8 mouse cellular contexts compared by ENCODE assay signal in genomic region chr7:70350781-70351551, GRCm38 (mm10). TPM values are rescaled to one million over a fixed set of nuclear protein-coding genes. Genes with fewer than 3 reads are reported as not detected.
DNase-seq lines count a peak whose midpoint lies in the region; ATAC-seq lines count a peak whose summit lies in the region.

No protein-coding gene starts in this region.

- peak overlapping the region; percentile 95 for H3K9ac ChIP-seq in limb, embryonic 12.5 days (replicated peaks)
- peak overlapping the region; percentile 79 for H3K9ac ChIP-seq in midbrain, embryonic 14.5 days (replicated peaks; ENCODE audit: low read length)

- H3K36me3 ChIP-seq in embryonic facial prominence, embryonic 10.5 days (replicated peaks): peaks cover 44% of the 10 kb centered on the region
- peaks cover 8% of the 10 kb centered on the region; the same call in 1 of the 2 replicates for H3K36me3 ChIP-seq in limb, embryonic 12.5 days
- H3K36me3 ChIP-seq in midbrain, embryonic 14.5 days (ENCODE audit: control insufficient read depth, insufficient read depth, low read length): 0 out of 2 replicates have a peak, but pooled peaks cover 4% of the 10 kb centered on the region

- H3K9me3 ChIP-seq in embryonic facial prominence, embryonic 10.5 days: no peaks in the 10 kb centered on the region
- H3K9me3 ChIP-seq in limb, embryonic 12.5 days: no peaks in the 10 kb centered on the region
- H3K9me3 ChIP-seq in midbrain, embryonic 14.5 days (ENCODE audit: control insufficient read depth, low read length): no peaks in the 10 kb centered on the region

- DNase-seq in layer of hippocampus, postnatal 10 days (ENCODE audit: low spot score in 2 of 2): peak; percentile 51 to 72
- no peak for DNase-seq in layer of hippocampus, postnatal 36 days
- peak; percentile 87 for DNase-seq in embryonic facial prominence, embryonic 10.5 days (ENCODE audit: low spot score)
- DNase-seq in heart, postnatal 4 days: peak; percentile 67
- peak; percentile 77 for DNase-seq in midbrain, embryonic 14.5 days
- DNase-seq in spleen, adult 12 weeks (ENCODE audit: low spot score): no peak

- under 1% methylated on average over 55 of the region's 55 CpGs for whole genome bisulfite sequencing in embryonic facial prominence, embryonic 10.5 days
- WGBS in limb, embryonic 12.5 days: 1% methylated on average over 55 of the region's 55 CpGs
- WGBS in midbrain, embryonic 14.5 days: under 1% methylated on average over 48 of the region's 55 CpGs

- ATAC-seq in limb, embryonic 12.5 days (ENCODE audit: insufficient number of reproducible peaks, insufficient read depth, low FRiP score, low TSS enrichment, low read depth): peak; percentile 63
- ATAC-seq in midbrain, embryonic 14.5 days (ENCODE audit: low FRiP score, low TSS enrichment): peak; percentile 51
- ATAC-seq in inflammation-experienced regulatory T-cells, adult 6 months: no peak

- H3K4me3 ChIP-seq in embryonic facial prominence, embryonic 10.5 days: peak overlapping the region; percentile 95
- H3K4me3 ChIP-seq in limb, embryonic 12.5 days (replicated peaks): peak overlapping the region; percentile 66
- H3K4me3 ChIP-seq in midbrain, embryonic 14.5 days (replicated peaks; ENCODE audit: low read depth, low read length): peak overlapping the region; percentile 50

- peak overlapping the region; percentile 99 for H3K27ac ChIP-seq in embryonic facial prominence, embryonic 10.5 days (replicated peaks)
- H3K27ac ChIP-seq in limb, embryonic 12.5 days: peak overlapping the region; percentile 99
- peak overlapping the region; percentile 95 for H3K27ac ChIP-seq in midbrain, embryonic 14.5 days (replicated peaks; ENCODE audit: low read depth, low read length)

- peaks cover 40% of the 10 kb centered on the region for H3K27me3 ChIP-seq in embryonic facial prominence, embryonic 10.5 days (replicated peaks; ENCODE audit: low read depth, poor library complexity, severe bottlenecking)
- peaks cover 36% of the 10 kb centered on the region for H3K27me3 ChIP-seq in limb, embryonic 12.5 days
- peaks cover 65% of the 10 kb centered on the region for H3K27me3 ChIP-seq in midbrain, embryonic 14.5 days (ENCODE audit: control insufficient read depth, insufficient read depth, low read length)

- peak overlapping the region; percentile 76 for H3K4me2 ChIP-seq in limb, embryonic 12.5 days
- peak overlapping the region; percentile 79 for H3K4me2 ChIP-seq in midbrain, embryonic 14.5 days (ENCODE audit: low read length)

- peaks cover 83% of the 10 kb centered on the region for H3K4me1 ChIP-seq in embryonic facial prominence, embryonic 10.5 days
- H3K4me1 ChIP-seq in limb, embryonic 12.5 days (replicated peaks): peaks cover 72% of the 10 kb centered on the region
- H3K4me1 ChIP-seq in midbrain, embryonic 14.5 days (ENCODE audit: control insufficient read depth, insufficient read depth, low read length): 0 out of 2 replicates have a peak, but pooled peaks cover 5% of the 10 kb centered on the region

RNA-seq across cellular contexts. Expression of gene Nr2f2, which starts 15.6 kb away (rescaled TPM):
- total RNA-seq in layer of hippocampus, postnatal 10 days (2021): 10 to 100 TPM; 59.5 to 66.7 TPM
- total RNA-seq in layer of hippocampus, postnatal 36 days (2021): 10 to 100 TPM; 41.7 to 50.4 TPM
- polyA plus RNA-seq in embryonic facial prominence, embryonic 10.5 days (2016; fragmentation: Nextera tagmentation; extraction: Ambion mirVana): 89.7 and 99.8 TPM in 2 replicates
- total RNA-seq in heart, postnatal 4 days (2021): 10 to 100 TPM; 34.3 to 35.0 TPM
- polyA plus RNA-seq in limb, embryonic 12.5 days (2016; fragmentation: Nextera tagmentation; extraction: Ambion mirVana): 71.8 and 76.9 TPM in 2 replicates
- polyA plus RNA-seq in midbrain, embryonic 14.5 days (2014; fragmentation: Nextera tagmentation; extraction: Ambion mirVana): 113 and 120 TPM in 2 replicates
- under 1 TPM in 1 of 3 experiments, not detected in 2; 0.32 TPM for polyA plus RNA-seq in inflammation-experienced regulatory T-cells, adult 6 months (2017; shearing (Covaris generic))

Comparison
In these comparisons a context has a peak if more than half of its experiments do, and no peak if none do; other contexts are left out.
1. DNase-seq: peak in layer of hippocampus, postnatal 10 days (2 of 2), embryonic facial prominence, embryonic 10.5 days (single experiment), heart, postnatal 4 days (single experiment) and midbrain, embryonic 14.5 days (single experiment); none in layer of hippocampus, postnatal 36 days (0 of 2) and spleen, adult 12 weeks (single experiment).
2. RNA of gene Nr2f2, which starts 15.6 kb away (polyA plus RNA-seq): 113 to 120 TPM in midbrain, embryonic 14.5 days, 89.7 to 99.8 TPM in embryonic facial prominence, embryonic 10.5 days and 71.8 to 76.9 TPM in limb, embryonic 12.5 days; 0.32 TPM in inflammation-experienced regulatory T-cells, adult 6 months; every median in the first group is over 10 times any median in the second.
3. Peak in every context shown above with its lines, with median percentiles within 50 percentile points of each other: H3K27ac ChIP-seq and H3K4me3 ChIP-seq.